Mouse (Mus musculus): Measurements from ENCODE around the gene Twsg1. TPM values are rescaled to one million over a fixed set of nuclear protein-coding genes. Genes with fewer than 3 reads are reported as not detected.

Twsg1 gene
- 68.8 TPM for polyA plus RNA-seq (2017; shearing (Covaris generic))

DNA sequence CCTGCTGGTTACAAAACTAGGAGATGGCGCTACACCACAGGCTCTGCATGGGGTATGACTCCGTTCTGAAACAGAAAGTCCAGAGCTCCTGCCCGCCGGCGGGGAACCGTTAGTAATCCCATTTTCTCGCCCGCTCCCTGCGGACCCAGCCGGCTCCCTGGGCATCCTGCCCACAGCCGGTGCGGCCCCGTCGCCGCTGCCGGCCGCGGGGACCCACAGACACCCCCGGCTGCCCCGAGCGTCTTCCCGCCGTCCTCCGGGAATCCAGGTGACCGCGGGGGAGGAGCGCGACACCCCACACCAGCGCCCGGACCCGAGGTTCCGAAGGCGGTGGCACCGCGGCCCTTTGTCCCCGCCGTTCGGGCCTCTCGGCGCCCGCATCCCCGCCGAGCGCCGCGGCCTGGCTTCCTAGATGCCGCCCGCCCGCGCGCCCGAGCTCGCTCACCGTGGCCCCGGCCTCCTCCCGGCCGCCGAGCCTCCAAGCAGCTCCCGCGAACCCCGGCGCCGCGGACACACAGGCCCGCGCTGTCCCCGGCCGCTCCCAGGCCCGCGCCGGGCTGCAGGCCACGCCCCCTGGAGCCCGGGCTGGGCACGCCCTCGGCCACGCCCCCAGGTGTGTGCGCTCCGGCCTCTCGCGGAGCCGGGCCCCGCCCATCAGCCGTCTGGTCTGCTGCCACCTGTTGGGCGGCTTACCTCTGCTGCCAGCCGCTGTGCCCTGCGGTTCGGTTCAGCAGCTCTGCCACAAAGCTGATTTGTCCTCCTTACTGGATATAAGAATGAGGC lies at the start of gene Twsg1:
Gene Twsg1, minus strand, starts transcription at position 605 of the 783 bp plus-strand sequence.

DNA sequence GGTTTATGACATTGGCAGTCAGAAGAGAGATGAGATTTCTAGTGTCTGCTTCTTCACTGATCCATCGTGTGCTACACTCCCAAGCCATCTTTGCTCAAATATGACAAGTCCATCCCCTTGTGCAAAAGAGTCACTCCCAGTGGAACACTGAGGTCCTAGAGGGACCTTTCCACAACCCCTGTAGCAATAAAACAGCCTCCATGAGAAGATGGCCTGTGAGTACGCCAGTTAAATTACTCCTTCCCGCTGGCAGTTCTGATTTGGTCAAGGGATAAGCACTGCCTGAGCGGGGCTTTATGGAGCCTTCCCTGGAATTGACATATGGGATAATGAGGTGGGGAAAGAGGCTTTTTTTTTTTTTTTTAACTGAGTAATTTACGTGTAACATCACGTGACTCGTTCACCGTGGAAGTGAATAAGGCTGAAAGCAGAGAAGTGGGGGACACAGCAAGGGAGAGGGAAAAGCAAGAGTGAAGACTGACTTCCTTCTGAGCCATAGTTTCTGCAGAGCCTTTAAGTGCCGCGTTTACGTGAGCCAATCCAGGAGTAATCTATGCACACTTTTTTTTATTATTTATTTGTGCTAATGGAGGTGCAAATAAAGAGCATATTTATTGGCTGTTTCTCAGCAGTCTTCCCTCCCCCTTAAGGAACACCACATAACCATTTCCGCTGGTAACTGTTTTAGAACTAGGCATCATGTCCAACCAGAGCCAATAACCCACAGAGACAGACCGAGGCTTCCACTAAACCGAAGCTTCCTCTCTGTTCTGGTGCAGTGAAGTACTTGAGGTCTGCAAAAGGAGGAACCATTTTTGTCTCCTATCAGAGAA lies 65.1 kb downstream of the Twsg1 start, which contains the start of gene Ralbp1:
Gene Ralbp1, minus strand, starts transcription at position 102 of the 833 bp plus-strand sequence.

Other genes starting within 250 kb of the Twsg1 start
- gene Rab31, start 178.5 kb downstream of the Twsg1 start, polyA plus RNA-seq (2017; shearing (Covaris generic)) = 3.6 TPM
- 23.9 TPM for gene Ppp4r1, start 168.7 kb downstream of the Twsg1 start, polyA plus RNA-seq (2017; shearing (Covaris generic))
- gene Ralbp1, start 65.4 kb downstream of the Twsg1 start, polyA plus RNA-seq (2017; shearing (Covaris generic)) = 76.3 TPM
- 188 TPM for gene Ankrd12, start 125.9 kb upstream of the Twsg1 start, polyA plus RNA-seq (2017; shearing (Covaris generic))
- gene Ndufv2, start 150.3 kb upstream of the Twsg1 start, polyA plus RNA-seq (2017; shearing (Covaris generic)) = 257 TPM
- 11.6 TPM for gene Washc1, start 160.3 kb upstream of the Twsg1 start, polyA plus RNA-seq (2017; shearing (Covaris generic))
- 30.8 TPM for gene Ddx11, start 172.3 kb upstream of the Twsg1 start, polyA plus RNA-seq (2017; shearing (Covaris generic))